Mouse (Mus musculus): Measurements from ENCODE around the gene Samd4b. TPM values are rescaled to one million over a fixed set of nuclear protein-coding genes. Genes with fewer than 3 reads are reported as not detected.
"Not testable (repeated sequence)": the region's sequence is repeated elsewhere in the genome, so short reads cannot be mapped to it uniquely, and the experiment has no call there.

The Samd4b gene
- polyA plus RNA-seq, 1 experiment from 2014 or later = 24.3 TPM

DNA sequence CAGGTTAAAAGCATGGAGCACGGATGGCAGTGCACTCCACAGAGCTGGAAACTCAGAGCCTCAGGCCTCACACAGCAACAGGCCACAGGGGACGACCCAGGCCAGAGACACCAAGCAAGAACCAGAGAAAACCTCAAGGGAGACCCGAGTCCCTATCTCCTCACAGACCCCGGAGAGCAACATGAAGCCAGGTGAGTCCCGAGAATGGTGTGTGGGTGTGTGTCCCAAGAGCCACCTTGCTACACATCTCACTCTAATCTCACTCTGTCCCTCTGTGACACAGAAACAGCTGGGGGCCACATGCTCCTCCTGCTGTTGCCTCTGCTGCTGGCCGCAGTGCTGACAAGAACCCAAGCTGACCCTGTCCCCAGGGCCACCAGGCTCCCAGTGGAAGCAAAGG lies 75.4 kb downstream of the Samd4b start, which contains the start of gene Ifnl3:
Gene Ifnl3 (plus strand): TSS at position 301 of the 400 bp plus-strand sequence.
- not testable (repeated sequence) for H3K4me3 ChIP-seq; H3K9me3 ChIP-seq; ATAC-seq (replicated peaks); H3K9ac ChIP-seq (replicated peaks); H3K36me3 ChIP-seq; H3K4me1 ChIP-seq; H3K4me2 ChIP-seq (replicated peaks); H3K27me3 ChIP-seq; H3K27ac ChIP-seq (replicated peaks)
- WGBS = 89% methylated on average over 5 of the region's 6 CpGs

DNA sequence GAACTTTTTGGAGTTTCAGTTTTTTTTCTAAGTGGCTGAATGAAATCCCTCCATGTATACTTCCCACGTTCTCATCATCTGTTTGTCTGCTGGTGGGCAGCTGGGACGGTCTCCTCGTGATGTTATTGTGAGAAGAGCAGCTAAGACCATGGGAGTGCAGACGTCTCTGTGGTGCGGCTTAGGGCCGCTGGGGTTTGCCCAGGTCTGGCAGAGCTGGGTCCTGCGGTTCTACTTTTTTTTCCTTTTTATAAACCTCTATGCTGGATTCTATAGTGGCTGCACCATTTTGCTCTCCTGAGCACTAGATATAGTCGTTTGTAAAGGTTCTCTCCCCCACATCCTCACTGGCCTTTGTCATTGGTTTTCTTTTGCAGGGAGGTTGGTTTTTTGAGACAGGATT lies 86.5 kb downstream of the Samd4b start:
- Histone ChIP-seq H3K4me2 (replicated peaks) (no peak overlapping the region), H3K4me1 (no peaks in the 10 kb centered on the region), H3K9ac (replicated peaks) (no peak overlapping the region), H3K27me3 (no peaks in the 10 kb centered on the region), H3K9me3 (no peaks in the 10 kb centered on the region), H3K36me3 (no peaks in the 10 kb centered on the region), H3K4me3 (no peak overlapping the region), H3K27ac (replicated peaks) (no peak overlapping the region)
- ATAC-seq (replicated peaks) = no peak
- WGBS = 75% methylated on average over 8 of the region's 8 CpGs

DNA sequence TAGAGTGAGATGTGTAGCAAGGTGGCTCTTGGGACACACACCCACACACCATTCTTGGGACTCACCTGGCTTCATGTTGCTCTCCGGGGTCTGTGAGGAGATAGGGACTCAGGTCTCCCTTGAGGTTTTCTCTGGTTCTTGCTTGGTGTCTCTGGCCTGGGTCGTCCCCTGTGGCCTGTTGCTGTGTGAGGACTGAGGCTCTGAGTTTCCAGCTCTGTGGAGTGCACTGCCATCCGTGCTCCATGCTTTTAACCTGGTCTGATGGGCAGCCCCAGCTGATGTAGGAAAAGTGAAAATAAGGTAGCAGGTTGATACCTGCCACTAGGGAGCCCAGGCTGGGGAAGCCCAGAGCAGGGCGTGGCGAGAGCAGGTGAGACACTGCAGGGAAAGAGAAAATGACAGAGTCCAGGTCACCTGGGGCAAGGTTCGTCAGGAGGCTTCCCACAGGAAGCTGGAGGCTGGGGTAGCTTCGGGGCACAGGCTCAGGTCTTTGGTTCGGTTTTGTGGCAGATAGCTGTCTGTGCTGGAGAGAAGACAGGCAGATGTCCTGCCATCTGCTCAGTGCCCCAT lies 87.5 kb downstream of the Samd4b start, which contains the start of gene Ifnl2:
Gene Ifnl2 (minus strand): TSS at position 51 of the 570 bp plus-strand sequence.
- not testable (repeated sequence) for H3K27me3 ChIP-seq; H3K4me1 ChIP-seq; H3K36me3 ChIP-seq; H3K9ac ChIP-seq (replicated peaks); ATAC-seq (replicated peaks); H3K4me3 ChIP-seq; H3K9me3 ChIP-seq; H3K4me2 ChIP-seq (replicated peaks); H3K27ac ChIP-seq (replicated peaks)
- WGBS = 66% methylated on average over 8 of the region's 8 CpGs

DNA sequence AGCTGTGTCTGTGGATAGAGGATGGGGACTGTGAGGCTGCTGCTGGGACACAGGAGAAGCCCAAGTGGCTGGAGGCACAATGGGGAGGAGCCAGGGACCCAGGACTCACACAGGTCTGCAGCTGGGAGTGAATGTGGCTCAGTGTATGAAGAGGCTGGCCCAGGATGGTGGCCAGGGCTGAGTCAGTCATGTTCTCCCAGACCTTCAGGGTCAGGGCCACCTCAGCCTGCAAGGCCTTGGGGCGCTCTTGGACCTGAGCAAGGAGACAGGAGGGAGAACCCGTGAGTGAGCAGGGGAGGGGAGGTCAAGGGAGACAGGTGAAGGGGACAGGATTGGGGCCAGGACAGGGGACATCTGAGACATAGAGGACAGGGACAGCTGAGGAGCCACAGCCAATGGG lies 88.8 kb downstream of the Samd4b start:
- not testable (repeated sequence) for H3K27ac ChIP-seq (replicated peaks); H3K27me3 ChIP-seq; H3K4me3 ChIP-seq; ATAC-seq (replicated peaks); H3K36me3 ChIP-seq; H3K4me2 ChIP-seq (replicated peaks); H3K9me3 ChIP-seq; H3K9ac ChIP-seq (replicated peaks); H3K4me1 ChIP-seq
- 61% methylated on average over 2 of the region's 2 CpGs for WGBS

DNA sequence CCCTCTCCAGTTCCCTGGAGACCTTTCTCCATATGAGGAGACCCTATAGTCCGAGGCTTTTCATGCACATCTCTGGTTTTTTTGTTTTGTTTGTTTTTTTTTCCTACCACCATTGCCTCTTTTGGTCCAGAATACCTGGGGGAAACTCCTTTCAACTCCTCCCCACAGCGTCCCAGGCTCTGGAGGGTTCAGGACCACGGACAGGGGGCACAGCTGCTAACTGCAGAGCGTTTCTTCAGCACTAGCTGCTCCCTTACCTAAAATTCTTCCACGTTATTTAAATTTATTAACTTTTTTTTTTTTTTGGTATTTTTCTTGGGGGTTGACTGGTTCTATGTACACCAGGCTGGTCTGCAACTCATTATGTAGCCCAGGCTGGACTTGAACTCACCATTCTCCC lies 92.4 kb downstream of the Samd4b start:
- WGBS = 5% methylated on average over 5 of the region's 5 CpGs
- no peaks in the 10 kb centered on the region for H3K4me1 ChIP-seq
- no peak overlapping the region for H3K4me2 ChIP-seq (replicated peaks)
- no peaks in the 10 kb centered on the region for H3K27me3 ChIP-seq
- H3K27ac ChIP-seq (replicated peaks) = no peak overlapping the region
- no peaks in the 10 kb centered on the region for H3K9me3 ChIP-seq
- H3K9ac ChIP-seq (replicated peaks) = no peak overlapping the region
- ATAC-seq (replicated peaks) = no peak
- H3K4me3 ChIP-seq = no peak overlapping the region
- no peaks in the 10 kb centered on the region for H3K36me3 ChIP-seq

DNA sequence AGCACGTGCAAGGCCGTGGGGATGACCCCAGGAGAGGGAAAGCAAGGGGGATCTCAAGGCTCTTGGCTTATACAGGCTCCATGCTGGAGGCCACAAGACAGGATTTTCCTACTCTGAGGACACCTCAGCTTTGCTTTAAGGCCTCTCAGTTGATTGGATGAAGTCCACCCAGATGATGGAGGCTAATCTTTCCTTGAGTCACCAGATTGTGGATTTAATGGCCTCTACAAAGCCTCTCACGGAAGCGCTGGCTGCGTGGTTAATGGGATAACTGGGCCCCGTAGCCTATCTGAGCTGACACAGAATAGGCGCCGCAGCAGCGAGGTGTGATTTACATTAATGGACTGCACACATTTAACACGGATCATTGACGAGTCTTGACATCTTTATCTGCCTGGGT lies 102.5 kb downstream of the Samd4b start:
- 68% methylated on average over 11 of the region's 11 CpGs for WGBS
- Histone ChIP-seq H3K27me3 (no peaks in the 10 kb centered on the region), H3K4me2 (replicated peaks) (no peak overlapping the region), H3K36me3 (no peaks in the 10 kb centered on the region), H3K4me1 (no peaks in the 10 kb centered on the region), H3K27ac (replicated peaks) (no peak overlapping the region), H3K9me3 (no peaks in the 10 kb centered on the region), H3K9ac (replicated peaks) (no peak overlapping the region), H3K4me3 (no peak overlapping the region)
- no peak for ATAC-seq (replicated peaks)

DNA sequence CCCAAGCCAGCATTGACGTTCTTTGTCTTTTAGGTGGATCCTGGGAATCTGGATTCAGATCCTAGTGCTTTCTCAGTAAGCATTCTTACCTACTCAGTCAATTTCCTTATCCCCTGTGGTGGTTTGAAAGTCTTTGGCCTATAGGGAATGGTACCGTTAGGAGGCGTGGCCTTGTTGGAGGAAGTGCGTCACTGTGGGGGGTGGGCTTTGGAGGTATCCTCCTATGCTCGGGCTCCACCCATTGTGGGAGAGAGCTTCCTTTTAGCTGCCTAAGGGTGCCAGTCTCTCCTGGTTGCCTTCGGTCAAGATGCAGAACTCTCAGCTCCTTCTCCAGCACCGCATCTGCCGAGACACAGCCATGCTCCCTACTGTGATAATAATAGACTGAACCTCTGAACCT lies 105.6 kb downstream of the Samd4b start:
- H3K4me2 ChIP-seq (replicated peaks) = no peak overlapping the region
- H3K4me1 ChIP-seq = no peaks in the 10 kb centered on the region
- no peaks in the 10 kb centered on the region for H3K9me3 ChIP-seq
- H3K4me3 ChIP-seq = no peak overlapping the region
- H3K27me3 ChIP-seq = peaks cover 3% of the 10 kb centered on the region; the same call in 1 of the 2 replicates
- ATAC-seq (replicated peaks) = no peak
- no peaks in the 10 kb centered on the region for H3K36me3 ChIP-seq
- 84% methylated on average over 8 of the region's 8 CpGs for WGBS
- no peak overlapping the region for H3K27ac ChIP-seq (replicated peaks)
- no peak overlapping the region for H3K9ac ChIP-seq (replicated peaks)

DNA sequence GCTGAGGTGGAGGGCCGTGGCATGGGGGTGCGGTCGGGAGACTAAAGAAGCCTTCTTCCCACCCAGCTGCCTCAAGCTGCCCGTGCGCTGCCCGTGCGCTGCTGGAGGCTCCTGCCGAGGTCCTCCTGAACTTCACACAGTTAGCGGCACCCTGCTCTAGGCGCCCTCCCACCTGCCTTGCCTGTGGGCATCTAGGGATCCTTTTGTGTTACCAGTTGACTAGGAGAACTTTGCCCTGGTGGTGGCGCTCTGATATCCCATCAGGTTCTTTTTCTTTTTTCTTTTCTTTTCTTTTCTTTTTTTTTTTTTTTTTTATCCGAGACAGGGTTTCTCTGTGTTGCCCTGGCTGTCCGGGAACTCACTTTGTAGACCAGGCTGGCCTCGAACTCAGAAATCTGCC lies 107.0 kb downstream of the Samd4b start:
- H3K36me3 ChIP-seq = no peaks in the 10 kb centered on the region
- H3K27me3 ChIP-seq = peaks cover 4% of the 10 kb centered on the region; the same call in 1 of the 2 replicates
- no peak overlapping the region for H3K4me2 ChIP-seq (replicated peaks)
- no peak overlapping the region for H3K9ac ChIP-seq (replicated peaks)
- no peak overlapping the region for H3K27ac ChIP-seq (replicated peaks)
- ATAC-seq (replicated peaks) = no peak
- 34% methylated on average over 14 of the region's 14 CpGs for WGBS
- no peaks in the 10 kb centered on the region for H3K9me3 ChIP-seq
- H3K4me3 ChIP-seq = no peak overlapping the region
- H3K4me1 ChIP-seq = no peaks in the 10 kb centered on the region

DNA sequence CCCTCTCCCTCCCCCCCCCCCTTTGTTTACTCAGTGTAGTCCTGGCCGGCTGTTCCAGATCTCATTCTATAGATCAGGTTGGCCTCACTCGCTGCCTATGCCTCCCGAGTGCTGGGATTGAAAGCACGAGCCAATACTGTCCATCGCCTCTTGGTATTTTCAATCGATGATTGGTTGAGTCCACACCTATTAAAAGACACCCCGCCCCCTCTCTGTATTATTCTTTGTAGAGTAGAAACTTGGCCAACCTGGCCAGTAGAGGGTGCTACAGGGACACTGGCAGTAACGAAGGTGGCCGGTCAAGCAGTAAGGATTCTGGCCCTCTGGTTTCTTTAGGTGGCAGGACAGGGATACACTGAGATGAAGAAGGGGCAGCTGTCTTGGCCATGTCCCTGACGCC lies 107.5 kb downstream of the Samd4b start:
- Histone ChIP-seq H3K27ac (replicated peaks) (no peak overlapping the region), H3K4me1 (no peaks in the 10 kb centered on the region), H3K9me3 (no peaks in the 10 kb centered on the region), H3K9ac (replicated peaks) (no peak overlapping the region), H3K27me3 (peaks cover 4% of the 10 kb centered on the region; the same call in 1 of the 2 replicates), H3K36me3 (no peaks in the 10 kb centered on the region), H3K4me2 (replicated peaks) (no peak overlapping the region), H3K4me3 (no peak overlapping the region)
- 3% methylated on average over 10 of the region's 10 CpGs for WGBS
- no peak for ATAC-seq (replicated peaks)

DNA sequence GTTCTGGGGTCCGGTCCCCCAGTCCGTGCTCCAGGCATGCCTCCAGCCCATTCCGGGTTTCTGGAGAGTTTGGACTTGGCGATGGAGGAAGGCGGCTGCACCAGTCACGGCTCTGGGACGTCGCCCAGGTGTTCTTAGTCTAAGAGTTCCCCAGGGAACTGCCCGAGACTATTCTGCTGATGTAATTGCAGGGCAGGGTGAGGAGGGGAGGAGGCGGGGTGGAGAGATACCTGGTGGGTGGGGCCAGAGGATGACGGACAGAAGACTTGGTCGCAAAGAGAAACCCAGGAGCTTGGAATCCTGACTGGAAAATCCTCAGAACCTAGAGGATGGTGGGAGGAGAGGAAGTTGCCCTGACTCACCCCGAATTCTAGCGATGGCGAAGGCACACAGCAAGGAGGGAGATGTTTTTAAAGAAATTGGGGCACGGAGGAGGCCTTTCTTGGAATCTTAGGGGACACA lies 109.9 kb downstream of the Samd4b start:
- ATAC-seq (replicated peaks) = no peak
- Histone ChIP-seq H3K27ac (replicated peaks) (no peak overlapping the region), H3K9me3 (no peaks in the 10 kb centered on the region), H3K4me1 (no peaks in the 10 kb centered on the region), H3K36me3 (no peaks in the 10 kb centered on the region), H3K4me3 (peak overlapping the region; percentile 7; the same call in 1 of the 2 replicates), H3K4me2 (replicated peaks) (peak overlapping the region; percentile 36), H3K9ac (replicated peaks) (no peak overlapping the region), H3K27me3 (peaks cover 4% of the 10 kb centered on the region; the same call in 1 of the 2 replicates)
- WGBS = 1% methylated on average over 16 of the region's 16 CpGs

DNA sequence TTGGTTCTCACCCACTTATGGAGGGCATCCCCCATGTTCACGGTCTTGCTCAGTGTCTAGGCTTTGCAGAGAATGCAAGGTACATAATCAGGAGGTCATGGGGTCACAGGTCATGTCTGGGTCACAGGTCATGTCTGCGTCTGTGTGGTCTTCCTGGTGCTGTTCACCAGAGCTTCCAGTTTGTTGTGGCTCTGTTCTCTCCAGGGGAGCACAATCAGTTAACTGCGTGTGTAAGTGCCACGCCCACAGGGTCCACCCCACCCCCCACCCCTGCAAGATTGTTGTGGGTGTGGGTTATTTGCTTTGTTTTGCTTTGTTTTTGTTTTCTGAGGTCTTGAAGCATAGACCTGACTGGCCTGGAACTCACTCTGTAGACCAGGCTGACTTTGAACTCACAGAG lies 113.8 kb downstream of the Samd4b start:
- 61% methylated on average over 4 of the region's 4 CpGs for WGBS
- Histone ChIP-seq H3K36me3 (no peaks in the 10 kb centered on the region), H3K4me1 (no peaks in the 10 kb centered on the region), H3K27me3 (peaks cover 4% of the 10 kb centered on the region; the same call in 1 of the 2 replicates), H3K27ac (replicated peaks) (no peak overlapping the region), H3K9ac (replicated peaks) (no peak overlapping the region), H3K4me2 (replicated peaks) (no peak overlapping the region), H3K9me3 (no peaks in the 10 kb centered on the region), H3K4me3 (no peak overlapping the region)
- no peak for ATAC-seq (replicated peaks)

DNA sequence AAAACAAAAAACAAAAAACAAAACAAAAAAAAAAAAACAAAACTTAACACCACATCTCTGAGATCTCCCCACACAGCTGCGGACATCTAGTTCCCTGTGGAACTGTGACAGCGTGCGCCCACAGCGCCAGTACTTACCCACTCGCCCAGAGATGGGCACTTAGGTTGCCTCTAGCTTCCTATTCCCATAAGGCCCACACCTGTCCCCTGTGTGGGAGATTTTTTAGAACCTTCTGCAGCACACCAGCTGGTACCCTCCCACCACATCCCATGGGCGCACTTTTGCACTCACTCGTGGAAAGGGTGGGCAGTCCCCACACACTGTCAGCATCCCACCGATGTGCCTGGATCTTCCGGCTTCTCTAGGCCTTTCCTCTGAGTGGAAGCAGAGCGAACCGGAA lies 115.1 kb downstream of the Samd4b start:
- no peak overlapping the region for H3K4me2 ChIP-seq (replicated peaks)
- H3K4me3 ChIP-seq = no peak overlapping the region
- no peaks in the 10 kb centered on the region for H3K4me1 ChIP-seq
- 84% methylated on average over 11 of the region's 11 CpGs for WGBS
- no peak for ATAC-seq (replicated peaks)
- no peaks in the 10 kb centered on the region for H3K36me3 ChIP-seq
- H3K27me3 ChIP-seq = peaks cover 4% of the 10 kb centered on the region; the same call in 1 of the 2 replicates
- H3K27ac ChIP-seq (replicated peaks) = no peak overlapping the region
- H3K9ac ChIP-seq (replicated peaks) = no peak overlapping the region
- H3K9me3 ChIP-seq = no peaks in the 10 kb centered on the region

DNA sequence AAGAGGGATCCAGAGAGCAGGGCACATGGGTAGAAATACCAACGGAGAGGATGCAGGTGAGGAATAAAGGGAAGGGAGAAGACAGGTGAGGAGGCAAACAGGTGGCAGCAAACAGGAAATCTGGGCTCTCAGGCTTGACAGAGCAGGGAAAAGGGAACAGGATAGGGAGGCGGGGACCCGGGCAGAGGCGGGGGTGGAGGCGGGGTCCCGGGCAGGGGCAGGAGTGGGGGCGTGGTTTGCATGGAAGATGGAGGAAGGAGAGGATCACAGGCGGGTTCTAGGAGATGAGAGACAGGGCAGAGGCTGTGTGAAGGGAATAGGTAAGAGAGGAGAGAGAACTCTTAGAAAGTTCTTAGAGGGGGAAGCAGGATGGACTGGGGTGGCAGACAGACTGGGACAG lies 119.1 kb downstream of the Samd4b start:
- WGBS = 10% methylated on average over 8 of the region's 8 CpGs
- Histone ChIP-seq H3K9me3 (no peaks in the 10 kb centered on the region), H3K27ac (replicated peaks) (no peak overlapping the region), H3K4me3 (no peak overlapping the region), H3K4me2 (replicated peaks) (no peak overlapping the region), H3K9ac (replicated peaks) (no peak overlapping the region), H3K27me3 (no peaks in the 10 kb centered on the region), H3K4me1 (no peaks in the 10 kb centered on the region), H3K36me3 (no peaks in the 10 kb centered on the region)
- no peak for ATAC-seq (replicated peaks)
